ENCODE assay signal across 9 mouse cellular contexts in genomic region chr7:4835631-4836327, GRCm38 (mm10). TPM values are rescaled to one million over a fixed set of nuclear protein-coding genes. Genes with fewer than 3 reads are reported as not detected.
A peak's percentile ranks its signal among the peaks of the same experiment; 100 is the strongest.
DNase-seq lines count a peak whose midpoint lies in the region; ATAC-seq and TF ChIP-seq lines count a peak whose summit lies in the region.
"Had no signal": no experiment of that assay in that cellular context is flagged by ENCODE, and none has a peak within 500 bp of the region (broad histone marks: within the 10 kb centered on the region; RNA-seq: fewer than 3 reads in every experiment).

No protein-coding gene starts in this region.

- H3K27ac ChIP-seq in heart, embryonic 11.5 days (ENCODE audit: low read depth, low read length): no peak overlapping the region
- no peak overlapping the region for H3K27ac ChIP-seq in embryonic facial prominence, embryonic 12.5 days
- H3K27ac ChIP-seq in kidney, postnatal 0 days: 0 out of 2 replicates have a peak overlapping the region, but pooled peaks have one; percentile 25
- no peak overlapping the region for H3K27ac ChIP-seq in midbrain, embryonic 11.5 days (ENCODE audit: low read depth, low read length)

- TF ChIP-seq CTCF in kidney, postnatal 0 days (IDR thresholded peaks at IDR 0.05; ENCODE audit: low read depth): no peak

- no peaks in the 10 kb centered on the region for H3K36me3 ChIP-seq in heart, embryonic 11.5 days (ENCODE audit: control insufficient read depth, insufficient read depth, low read length)
- no peaks in the 10 kb centered on the region for H3K36me3 ChIP-seq in embryonic facial prominence, embryonic 12.5 days
- no peaks in the 10 kb centered on the region for H3K36me3 ChIP-seq in kidney, postnatal 0 days (ENCODE audit: insufficient read depth, low read length)
- no peaks in the 10 kb centered on the region for H3K36me3 ChIP-seq in midbrain, embryonic 11.5 days (ENCODE audit: control insufficient read depth, insufficient read depth, low read length)

- 7% methylated on average over 34 of the region's 34 CpGs for WGBS in heart, embryonic 11.5 days (ENCODE audit: insufficient replicate concordance)
- WGBS in embryonic facial prominence, embryonic 12.5 days: 7% methylated on average over 34 of the region's 34 CpGs
- 3% methylated on average over 34 of the region's 34 CpGs for WGBS in kidney, postnatal 0 days
- WGBS in midbrain, embryonic 11.5 days: 5% methylated on average over 32 of the region's 34 CpGs

- no peak for DNase-seq in heart, adult 8-10 months (ENCODE audit: low spot score)
- no peak for DNase-seq in kidney, postnatal 0 days (ENCODE audit: low spot score)
- peak; percentile 86 for DNase-seq in midbrain, embryonic 11.5 days (ENCODE audit: low spot score, missing footprints)
- no peak for DNase-seq in thymus, postnatal 14 days
- DNase-seq in left cerebral cortex, adult 8-10 months (ENCODE audit: low spot score in 2 of 2): no peak
- no peak for DNase-seq in urinary bladder, adult 18-20 months (ENCODE audit: low spot score in 2 of 2)

- peaks cover 66% of the 10 kb centered on the region for H3K27me3 ChIP-seq in heart, embryonic 11.5 days (ENCODE audit: control insufficient read depth, insufficient read depth, low read length)
- peaks cover 80% of the 10 kb centered on the region for H3K27me3 ChIP-seq in embryonic facial prominence, embryonic 12.5 days
- peaks cover 20% of the 10 kb centered on the region; the same call in 1 of the 2 replicates for H3K27me3 ChIP-seq in kidney, postnatal 0 days (ENCODE audit: insufficient read depth, low read length)
- peaks cover 21% of the 10 kb centered on the region for H3K27me3 ChIP-seq in midbrain, embryonic 11.5 days (ENCODE audit: control insufficient read depth, insufficient read depth, low read length)

- H3K9ac ChIP-seq in heart, embryonic 11.5 days (ENCODE audit: low read depth, low read length): no peak overlapping the region
- peak overlapping the region; percentile 54; the same call in 1 of the 2 replicates for H3K9ac ChIP-seq in embryonic facial prominence, embryonic 12.5 days
- peak overlapping the region; percentile 54; the same call in 1 of the 2 replicates for H3K9ac ChIP-seq in kidney, postnatal 0 days (ENCODE audit: low read depth, low read length)
- peak overlapping the region; percentile 66 for H3K9ac ChIP-seq in midbrain, embryonic 11.5 days (ENCODE audit: low read length)

- H3K4me1 ChIP-seq in heart, embryonic 11.5 days (ENCODE audit: control insufficient read depth, insufficient read depth, low read length): peaks cover 7% of the 10 kb centered on the region; the same call in 1 of the 2 replicates
- peaks cover 7% of the 10 kb centered on the region for H3K4me1 ChIP-seq in embryonic facial prominence, embryonic 12.5 days
- H3K4me1 ChIP-seq in kidney, postnatal 0 days (replicated peaks; ENCODE audit: insufficient read depth, low read length): peaks cover 3% of the 10 kb centered on the region; the same call in 1 of the 2 replicates
- peaks cover 6% of the 10 kb centered on the region; the same call in 1 of the 2 replicates for H3K4me1 ChIP-seq in midbrain, embryonic 11.5 days (ENCODE audit: control insufficient read depth, insufficient read depth, low read length)

- H3K9me3 ChIP-seq in heart, embryonic 11.5 days (replicated peaks; ENCODE audit: control insufficient read depth, low read length): no peaks in the 10 kb centered on the region
- no peaks in the 10 kb centered on the region for H3K9me3 ChIP-seq in embryonic facial prominence, embryonic 12.5 days
- H3K9me3 ChIP-seq in kidney, postnatal 0 days (replicated peaks; ENCODE audit: low read length): no peaks in the 10 kb centered on the region
- no peaks in the 10 kb centered on the region for H3K9me3 ChIP-seq in midbrain, embryonic 11.5 days (ENCODE audit: control insufficient read depth, low read length)

- H3K4me3 ChIP-seq in heart, embryonic 11.5 days (ENCODE audit: low read depth, low read length): peak overlapping the region; percentile 54
- peak overlapping the region; percentile 45 for H3K4me3 ChIP-seq in embryonic facial prominence, embryonic 12.5 days
- peak overlapping the region; percentile 39 for H3K4me3 ChIP-seq in kidney, postnatal 0 days (replicated peaks; ENCODE audit: low read depth, low read length)
- peak overlapping the region; percentile 53 for H3K4me3 ChIP-seq in midbrain, embryonic 11.5 days (ENCODE audit: low read depth, low read length)

- H3K4me2 ChIP-seq in heart, embryonic 11.5 days: peak overlapping the region; percentile 89
- peak overlapping the region; percentile 84 for H3K4me2 ChIP-seq in embryonic facial prominence, embryonic 12.5 days (replicated peaks)
- peak overlapping the region; percentile 85 for H3K4me2 ChIP-seq in kidney, postnatal 0 days (ENCODE audit: low read length)
- H3K4me2 ChIP-seq in midbrain, embryonic 11.5 days: peak overlapping the region; percentile 87

- peak; percentile 28; the same call in 1 of the 2 replicates for ATAC-seq in heart, embryonic 11.5 days (replicated peaks; ENCODE audit: insufficient number of reproducible peaks, low FRiP score, low TSS enrichment)
- ATAC-seq in embryonic facial prominence, embryonic 12.5 days (ENCODE audit: insufficient number of reproducible peaks, insufficient read depth, low FRiP score, low TSS enrichment): no peak; the same call in 1 of the 2 replicates
- peak; percentile 51 for ATAC-seq in kidney, postnatal 0 days (replicated peaks; ENCODE audit: low FRiP score, low read depth)
- ATAC-seq in midbrain, embryonic 11.5 days (ENCODE audit: low FRiP score): peak; percentile 71

RNA-seq across cellular contexts. Expression of gene Shisa7, which starts 8.7 kb away (rescaled TPM):
- 0.09 TPM in 1 of 2 replicates, not detected in the other for polyA plus RNA-seq in heart, embryonic 11.5 days (2014; fragmentation: Nextera tagmentation; extraction: Ambion mirVana)
- under 1 TPM in 3 of 4 experiments, not detected in 1; 0.09 to 0.56 (median 0.25) TPM for total RNA-seq in heart, adult 8-10 months (2022)
- 0.48 and 0.52 TPM in 2 replicates for polyA plus RNA-seq in embryonic facial prominence, embryonic 12.5 days (2016; fragmentation: Nextera tagmentation; extraction: Ambion mirVana)
- 0.62 and 0.67 TPM in 2 replicates for polyA plus RNA-seq in kidney, postnatal 0 days (2015; fragmentation: Nextera tagmentation; extraction: Ambion mirVana)
- polyA plus RNA-seq in midbrain, embryonic 11.5 days (2014; fragmentation: Nextera tagmentation; extraction: Ambion mirVana): 1.9 and 2.4 TPM in 2 replicates
- total RNA-seq in left cerebral cortex, adult 8-10 months (2022): 100 to 1,000 TPM; 105 to 117 (median 110) TPM
- total RNA-seq: CH12.LX had no signal

RNA-seq across cellular contexts. Expression of gene Ube2s, which starts 23.4 kb away (rescaled TPM):
- 317 and 378 TPM in 2 replicates for polyA plus RNA-seq in heart, embryonic 11.5 days (2014; fragmentation: Nextera tagmentation; extraction: Ambion mirVana)
- total RNA-seq in heart, adult 8-10 months (2022): 100 to 1,000 TPM in 1 of 4 experiments, 10 to 100 TPM in 3; 76.2 to 103 (median 88.7) TPM
- 422 and 452 TPM in 2 replicates for polyA plus RNA-seq in embryonic facial prominence, embryonic 12.5 days (2016; fragmentation: Nextera tagmentation; extraction: Ambion mirVana)
- 198 and 203 TPM in 2 replicates for polyA plus RNA-seq in kidney, postnatal 0 days (2015; fragmentation: Nextera tagmentation; extraction: Ambion mirVana)
- polyA plus RNA-seq in midbrain, embryonic 11.5 days (2014; fragmentation: Nextera tagmentation; extraction: Ambion mirVana): 392 and 412 TPM in 2 replicates
- 100 to 1,000 TPM; 103 to 130 (median 112) TPM for total RNA-seq in left cerebral cortex, adult 8-10 months (2022)

RNA-seq across cellular contexts. Expression of gene Isoc2b, which starts 34.3 kb away (rescaled TPM):
- polyA plus RNA-seq in heart, embryonic 11.5 days (2014; fragmentation: Nextera tagmentation; extraction: Ambion mirVana): 2.9 and 3.3 TPM in 2 replicates
- total RNA-seq in heart, adult 8-10 months (2022): 1 to 10 TPM; 5.3 to 6.1 (median 6.0) TPM
- polyA plus RNA-seq in embryonic facial prominence, embryonic 12.5 days (2016; fragmentation: Nextera tagmentation; extraction: Ambion mirVana): 4.1 and 4.4 TPM in 2 replicates
- polyA plus RNA-seq in kidney, postnatal 0 days (2015; fragmentation: Nextera tagmentation; extraction: Ambion mirVana): 11.0 and 12.4 TPM in 2 replicates
- 2.6 and 4.6 TPM in 2 replicates for polyA plus RNA-seq in midbrain, embryonic 11.5 days (2014; fragmentation: Nextera tagmentation; extraction: Ambion mirVana)
- 1 to 10 TPM; 8.3 to 10.0 (median 9.1) TPM for total RNA-seq in left cerebral cortex, adult 8-10 months (2022)

RNA-seq across cellular contexts. Expression of gene Isoc2a, which starts 41.2 kb away (rescaled TPM):
- polyA plus RNA-seq in heart, embryonic 11.5 days (2014; fragmentation: Nextera tagmentation; extraction: Ambion mirVana): 0.59 and 1.1 TPM in 2 replicates
- total RNA-seq in heart, adult 8-10 months (2022): 10 to 100 TPM; 52.2 to 62.9 (median 54.4) TPM
- 0.74 and 0.93 TPM in 2 replicates for polyA plus RNA-seq in embryonic facial prominence, embryonic 12.5 days (2016; fragmentation: Nextera tagmentation; extraction: Ambion mirVana)
- 0.72 and 0.77 TPM in 2 replicates for polyA plus RNA-seq in kidney, postnatal 0 days (2015; fragmentation: Nextera tagmentation; extraction: Ambion mirVana)
- 0.63 and 0.78 TPM in 2 replicates for polyA plus RNA-seq in midbrain, embryonic 11.5 days (2014; fragmentation: Nextera tagmentation; extraction: Ambion mirVana)
- total RNA-seq in left cerebral cortex, adult 8-10 months (2022): 10 to 100 TPM; 16.1 to 17.7 (median 17.1) TPM

RNA-seq across cellular contexts. Expression of gene Rpl28, which starts 43.1 kb away (rescaled TPM):
- polyA plus RNA-seq in heart, embryonic 11.5 days (2014; fragmentation: Nextera tagmentation; extraction: Ambion mirVana): 143 and 156 TPM in 2 replicates
- total RNA-seq in heart, adult 8-10 months (2022): 100 to 1,000 TPM; 453 to 560 (median 508) TPM
- 388 and 404 TPM in 2 replicates for polyA plus RNA-seq in embryonic facial prominence, embryonic 12.5 days (2016; fragmentation: Nextera tagmentation; extraction: Ambion mirVana)
- 453 and 480 TPM in 2 replicates for polyA plus RNA-seq in kidney, postnatal 0 days (2015; fragmentation: Nextera tagmentation; extraction: Ambion mirVana)
- polyA plus RNA-seq in midbrain, embryonic 11.5 days (2014; fragmentation: Nextera tagmentation; extraction: Ambion mirVana): 203 and 211 TPM in 2 replicates
- 100 to 1,000 TPM; 329 to 537 (median 413) TPM for total RNA-seq in left cerebral cortex, adult 8-10 months (2022)
